15 mouse cellular contexts compared by ENCODE assay signal in genomic region chr15:79763001-79763400, GRCm38 (mm10).
"Had no signal": no experiment of that assay in that cellular context is flagged by ENCODE, and none has a peak within 500 bp of the region (broad histone marks: within the 10 kb centered on the region; RNA-seq: fewer than 3 reads in every experiment).

No protein-coding gene starts in this region.

- H3K27me3 ChIP-seq: kidney, embryonic 15.5 days; limb, embryonic 12.5 days; limb, embryonic 15.5 days; midbrain, embryonic 13.5 days had no signal

- H3K4me2 ChIP-seq: kidney, embryonic 15.5 days; limb, embryonic 12.5 days; limb, embryonic 15.5 days; liver, embryonic 11.5 days; lung, embryonic 14.5 days; midbrain, embryonic 13.5 days had no signal

- H3K9me3 ChIP-seq: kidney, embryonic 15.5 days; limb, embryonic 12.5 days; limb, embryonic 15.5 days; midbrain, embryonic 13.5 days had no signal

- H3K9ac ChIP-seq: kidney, embryonic 15.5 days; limb, embryonic 12.5 days; limb, embryonic 15.5 days; liver, embryonic 14.5 days; liver, postnatal 0 days; lung, embryonic 14.5 days; midbrain, embryonic 13.5 days had no signal

- H3K4me3 ChIP-seq: kidney, embryonic 15.5 days; limb, embryonic 12.5 days; limb, embryonic 15.5 days; midbrain, embryonic 13.5 days had no signal

- DNase-seq: kidney, adult 8-10 months; kidney, postnatal 10 days; kidney, postnatal 36 days; liver, postnatal 0 days; lung, embryonic 14.5 days; thymus, adult 18-20 months; thymus, postnatal 36 days had no signal

- H3K4me1 ChIP-seq: limb, embryonic 12.5 days; midbrain, embryonic 13.5 days had no signal

- H3K27ac ChIP-seq: kidney, embryonic 15.5 days; limb, embryonic 12.5 days; limb, embryonic 15.5 days; liver, embryonic 14.5 days; macrophage; midbrain, embryonic 13.5 days had no signal

- ATAC-seq: liver, postnatal 0 days; lung, postnatal 0 days; midbrain, embryonic 13.5 days had no signal
